Mouse (Mus musculus) left cerebral cortex, adult 18-20 months (tissue): ENCODE results near the gene Adamtsl1. TPM values are rescaled to one million over a fixed set of nuclear protein-coding genes. Genes with fewer than 3 reads are reported as not detected.

Experiments used
- DNase-seq, 2 experiments: peaks; one replicate each; pipeline ENCODE4 v3.0.0; 2021 to 2022; ENCODE audit warnings: low spot score in 2 of 2, mixed read lengths in 1 of 2
- long read RNA-seq, 2 experiments: library from polyadenylated mRNA; stranded (forward); transcript quantifications; one replicate each; pipeline ENCODE4 v2.0.0; 2021
- total RNA-seq, 2 experiments: library from RNA; stranded (reverse); gene quantifications; 2 replicates each; pipeline ENCODE4 v1.2.3; 2021

Adamtsl1 gene
- total RNA-seq: 1 to 10 TPM; 3.4 to 3.6 TPM
- long read RNA-seq, experiment 1, partial matches to known transcripts: 0 of 1 reads
- long read RNA-seq, experiment 1, other reads (novel, unspliced or antisense): 1 of 1 reads
- long read RNA-seq, experiment 2, full-length matches to known transcripts: 1 of 2 reads
- long read RNA-seq, experiment 2, partial matches to known transcripts: 0 of 2 reads
- long read RNA-seq, experiment 2, other reads (novel, unspliced or antisense): 1 of 2 reads

DNA sequence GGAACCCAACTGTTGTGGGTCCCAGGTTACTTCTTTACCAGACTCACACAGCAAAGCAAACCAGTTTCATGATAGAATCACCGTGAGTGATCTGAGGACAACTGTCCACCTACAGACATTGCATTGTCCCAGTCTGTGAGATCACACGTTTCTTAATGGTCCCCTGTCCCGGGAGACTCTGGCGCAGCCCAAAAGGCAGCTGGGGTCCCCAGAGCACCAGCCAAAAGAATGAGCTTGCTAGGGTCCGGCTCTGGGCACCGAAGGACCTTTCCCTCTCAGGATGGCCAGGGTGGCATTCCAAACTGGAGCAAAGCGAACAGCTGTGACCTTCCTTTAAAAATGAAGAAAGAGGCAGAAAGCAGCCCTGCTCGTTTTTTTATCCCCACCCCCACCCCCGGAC is at the start of gene Adamtsl1:
Gene Adamtsl1 (plus strand): TSS at position 381 of the 400 bp plus-strand sequence.
- DNase-seq: no peak

DNA sequence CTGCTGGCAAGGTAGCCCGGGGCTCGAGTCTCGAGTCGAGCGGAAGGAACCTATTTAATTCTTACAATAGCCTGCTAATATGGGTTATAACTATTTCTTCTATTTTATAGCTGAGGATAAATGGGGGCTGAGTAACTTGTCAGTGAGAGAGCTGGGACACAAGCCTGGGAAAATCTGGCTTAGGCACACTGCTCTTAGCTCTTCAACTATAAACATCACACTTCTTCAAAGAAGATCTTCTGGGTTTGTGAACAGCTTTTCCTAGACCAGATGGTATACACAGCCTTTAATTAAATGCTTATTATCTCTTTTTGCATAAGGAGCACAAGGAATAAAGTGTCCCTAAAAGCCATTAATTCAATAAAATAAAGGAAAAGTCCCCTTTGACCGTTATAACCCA is 30.4 kb upstream of the Adamtsl1 start:
- no peak for DNase-seq

GRCm38 (mm10) chr4:85486316-85486946 is 27.5 kb upstream of the Adamtsl1 start:
- DNase-seq: peak; percentile 3 to 43

GRCm38 (mm10) chr4:85505718-85506117 is 8.3 kb upstream of the Adamtsl1 start:
- no peak for DNase-seq

GRCm38 (mm10) chr4:85506976-85507375 is 7.0 kb upstream of the Adamtsl1 start:
- no peak for DNase-seq

DNA sequence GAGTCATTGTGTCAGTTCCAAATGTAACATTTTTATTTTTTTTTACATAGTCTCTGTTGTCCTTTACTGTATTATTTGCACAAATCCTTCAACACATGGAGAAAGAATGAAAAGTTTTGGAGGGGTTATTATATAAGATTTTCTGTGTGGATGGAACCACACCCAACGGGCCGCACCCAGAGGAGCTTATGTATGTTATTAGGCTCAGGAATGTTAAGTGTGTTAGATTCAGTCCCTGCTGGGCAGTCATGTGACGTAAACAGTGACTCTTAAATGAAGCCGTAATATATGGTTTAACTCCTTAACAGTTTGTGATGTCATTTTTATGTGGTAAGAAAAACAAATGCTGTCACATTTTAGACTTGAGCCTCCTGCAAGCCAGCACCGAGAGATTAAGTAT is 6.5 kb upstream of the Adamtsl1 start:
- DNase-seq: no peak

- DNase-seq: no peak
Measured at GRCm38 (mm10) chr4:85513288-85513687, 684 bp upstream of the Adamtsl1 start.

DNA sequence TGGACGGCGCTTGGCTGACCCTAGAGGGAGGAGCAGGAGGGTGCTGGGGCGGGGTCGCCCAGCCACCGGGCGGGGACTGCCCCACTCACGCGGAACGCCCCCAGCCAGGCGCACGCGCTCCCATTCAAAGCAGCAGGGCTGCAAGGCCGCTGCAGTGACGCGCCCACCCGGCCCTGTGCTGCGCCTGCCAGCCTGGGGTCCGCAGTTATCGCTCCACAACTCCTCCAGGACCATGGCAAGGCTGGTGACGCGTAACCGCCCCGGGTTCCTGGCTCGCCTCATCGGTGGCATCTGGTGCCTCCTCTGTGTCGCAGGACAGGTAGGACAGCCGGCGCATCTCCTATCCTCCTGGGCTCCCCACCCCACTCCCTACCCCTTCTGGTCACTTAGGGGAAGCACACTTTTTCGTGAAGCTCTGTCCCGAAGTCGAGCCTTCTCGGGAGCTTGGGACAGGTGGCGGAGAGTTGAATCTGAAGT is 271 bp downstream of the Adamtsl1 start:
- peak; percentile 7 to 12 for DNase-seq

GRCm38 (mm10) chr4:85526966-85527566 is 13.1 kb downstream of the Adamtsl1 start:
- DNase-seq: no peak

GRCm38 (mm10) chr4:85529852-85530251 is 15.9 kb downstream of the Adamtsl1 start:
- no peak for DNase-seq

DNA sequence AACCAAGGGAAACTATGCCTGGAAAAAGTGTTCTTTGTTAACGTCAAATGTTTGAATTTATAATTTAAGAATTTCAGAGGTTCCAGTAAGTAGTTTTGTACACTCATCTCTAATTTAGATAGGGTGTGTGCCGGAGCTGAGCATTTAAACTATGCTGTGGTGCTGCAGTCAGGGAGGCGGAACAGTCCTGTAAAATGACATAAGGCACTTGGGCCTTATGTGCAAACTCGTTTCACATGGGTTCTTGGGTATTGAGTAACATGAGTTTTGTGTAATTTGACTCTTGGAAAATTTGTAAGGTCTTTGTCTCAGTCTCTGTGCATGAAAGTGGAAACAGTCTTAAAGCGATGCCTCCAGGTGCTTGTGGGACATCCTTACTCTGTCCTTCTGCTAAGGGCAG is 25.7 kb downstream of the Adamtsl1 start:
- DNase-seq: no peak

DNA sequence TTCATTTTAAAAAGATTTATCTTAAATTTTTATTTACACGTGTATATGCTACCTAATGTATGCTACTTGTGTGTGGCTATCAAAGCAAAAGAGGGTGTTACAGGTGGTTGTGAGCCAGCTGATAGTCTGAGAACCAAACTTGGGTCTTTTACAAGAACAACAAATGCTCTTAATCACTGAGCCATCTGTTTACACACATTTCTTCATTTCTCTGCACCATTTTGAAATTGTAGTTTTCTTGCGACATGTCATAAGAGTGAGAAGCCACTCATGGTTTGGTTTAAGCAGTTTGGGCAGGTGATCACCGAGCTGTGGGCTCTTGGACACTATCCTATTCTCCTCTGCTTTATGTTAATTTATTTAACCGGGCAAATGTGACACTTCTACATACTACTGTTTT is 29.2 kb downstream of the Adamtsl1 start:
- DNase-seq: no peak

GRCm38 (mm10) chr4:85554696-85555095 is 40.7 kb downstream of the Adamtsl1 start:
- DNase-seq: no peak

- DNase-seq: no peak
Measured at GRCm38 (mm10) chr4:85559753-85560152, 45.8 kb downstream of the Adamtsl1 start.

DNA sequence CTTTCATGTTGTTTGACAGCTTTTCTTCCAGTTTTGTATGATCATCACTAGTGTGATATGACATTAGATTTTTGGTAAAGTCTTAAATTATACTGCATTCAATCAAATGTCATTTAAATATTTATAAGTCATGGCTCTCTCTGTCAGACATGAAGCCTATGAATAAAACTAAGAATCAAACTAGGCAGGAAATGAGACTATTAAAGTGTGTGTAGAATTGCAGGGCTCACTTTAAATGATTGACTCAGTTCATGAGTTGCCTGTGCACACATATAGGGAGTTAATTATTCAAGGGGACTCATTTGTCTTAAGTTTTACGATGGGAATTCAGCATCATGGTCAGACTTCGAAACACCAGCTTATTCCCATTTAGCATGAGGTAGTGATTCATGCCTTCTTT is 71.5 kb downstream of the Adamtsl1 start:
- DNase-seq: no peak

DNA sequence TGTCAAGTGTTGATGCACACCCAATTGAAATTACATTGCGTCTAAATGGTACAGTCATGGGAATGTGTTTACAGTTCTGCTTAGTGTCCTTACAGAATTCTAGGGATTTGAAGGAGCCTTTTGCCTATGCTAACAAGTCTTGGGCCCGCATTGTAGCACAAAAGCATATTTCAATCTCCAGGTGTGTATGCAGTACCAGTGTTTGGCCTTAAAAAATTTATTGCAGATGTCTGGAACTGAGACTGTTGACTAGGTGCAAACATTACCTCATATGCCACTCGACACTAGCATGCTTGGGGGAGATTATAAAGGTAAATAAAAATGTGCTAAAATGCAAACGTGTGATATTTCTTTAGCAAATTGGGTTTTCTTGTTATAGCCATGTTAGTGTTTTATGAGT is 75.0 kb downstream of the Adamtsl1 start:
- no peak for DNase-seq

DNA sequence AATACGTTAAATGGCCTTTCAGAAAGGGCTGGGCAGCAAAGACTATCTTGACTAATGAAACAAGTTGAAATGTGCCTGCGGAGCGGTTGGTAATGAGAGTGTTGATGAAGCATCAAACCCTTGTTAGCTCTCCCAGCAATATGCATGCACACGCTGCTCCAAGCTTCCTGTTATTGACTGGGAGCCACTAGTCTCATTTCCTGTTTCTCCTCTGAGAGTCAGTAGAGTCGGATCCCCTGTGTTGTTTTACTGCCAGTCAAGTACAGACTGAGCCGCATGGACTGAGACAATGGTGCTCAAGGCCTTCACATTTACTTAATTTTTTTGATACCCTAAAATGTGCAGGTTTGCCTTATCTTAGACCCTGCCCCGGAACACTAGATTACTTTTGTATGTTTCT is 77.1 kb downstream of the Adamtsl1 start:
- no peak for DNase-seq

- no peak for DNase-seq
Measured at GRCm38 (mm10) chr4:85594159-85594558, 80.2 kb downstream of the Adamtsl1 start.

DNA sequence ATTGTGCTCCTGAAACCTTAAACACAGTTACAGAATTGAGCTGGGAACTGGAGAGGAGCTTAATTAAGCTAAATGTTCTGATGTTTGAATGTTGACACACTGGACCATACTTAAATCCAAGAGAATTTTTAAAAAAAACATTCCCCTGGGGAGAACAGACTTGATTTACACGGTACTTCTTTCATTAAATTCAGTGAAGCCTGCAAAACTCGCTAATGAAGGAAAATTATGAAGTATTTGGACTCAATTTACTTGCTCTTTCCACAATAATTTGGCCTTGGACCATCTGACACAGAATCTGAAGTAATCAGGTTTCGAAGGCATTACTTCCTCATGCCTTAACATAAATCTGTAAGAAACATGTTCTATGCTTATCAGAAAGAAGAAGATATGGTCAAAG is 99.4 kb downstream of the Adamtsl1 start:
- DNase-seq: no peak

DNA sequence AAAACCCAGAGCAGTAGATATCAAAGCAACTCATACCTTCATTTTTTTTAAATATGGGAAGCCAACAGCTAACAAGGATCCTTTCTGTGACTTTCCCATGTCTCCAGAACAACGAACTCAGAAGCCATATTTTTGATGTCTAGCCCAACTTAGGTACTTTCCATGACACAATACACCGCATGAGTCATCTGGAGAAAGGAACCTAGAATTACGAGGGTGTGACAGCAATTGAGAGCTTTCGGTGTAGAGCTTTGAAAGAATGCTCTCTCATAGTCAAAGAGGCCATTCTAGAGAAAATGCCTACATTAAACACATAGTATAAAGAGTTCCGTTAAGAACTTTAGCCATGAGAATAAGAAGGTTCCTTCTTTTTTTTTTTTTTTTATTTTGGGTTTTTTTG is 104.8 kb downstream of the Adamtsl1 start:
- DNase-seq: no peak

DNA sequence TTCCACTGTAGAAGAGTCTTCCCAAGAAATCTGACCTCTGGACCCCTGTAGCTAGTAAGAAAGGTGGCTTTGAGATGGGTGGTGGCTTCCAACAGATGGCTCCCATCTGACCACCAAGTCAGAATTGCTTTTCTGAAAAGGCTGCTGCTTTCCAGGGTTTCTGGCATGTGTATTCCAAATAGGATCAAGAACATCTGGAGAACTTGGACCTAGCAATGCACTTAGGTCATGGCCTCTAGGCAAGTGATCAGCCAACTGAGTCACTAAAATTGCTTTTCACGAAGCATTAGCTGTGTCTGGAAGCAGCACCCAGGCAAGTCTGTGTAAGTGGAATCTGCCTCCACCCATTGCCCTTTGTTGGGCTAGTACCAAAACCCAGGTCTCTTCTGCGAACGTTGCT is 105.3 kb downstream of the Adamtsl1 start:
- DNase-seq: no peak

GRCm38 (mm10) chr4:85629381-85629780 is 115.4 kb downstream of the Adamtsl1 start:
- DNase-seq: no peak

GRCm38 (mm10) chr4:85669271-85669670 is 155.3 kb downstream of the Adamtsl1 start:
- DNase-seq: no peak
